Mouse (Mus musculus) thymus, adult 2 months (tissue): ENCODE data around the gene Ccdc167.

Experiments used
- CTCF ChIP-seq: fragments of 200-500 bp; IDR thresholded peaks from 2 replicates; pipeline ENCODE4 v1.5.1; 2012; ENCODE audit warnings: mild to moderate bottlenecking, control low read depth, low read length, moderate library complexity, borderline replicate concordance; ENCODE audit not compliant: control insufficient read depth, poor library complexity, insufficient read depth; ENCODE audit errors: extremely low read depth
- POLR2A ChIP-seq: fragments of 200-500 bp; IDR thresholded peaks from 2 replicates; pipeline ENCODE4 v1.6.1; 2012; ENCODE audit warnings: mild to moderate bottlenecking, low read length, control low read depth, moderate library complexity; ENCODE audit not compliant: control insufficient read depth, poor library complexity, insufficient read depth; ENCODE audit errors: extremely low read depth

- TF ChIP-seq CTCF (no peak), POLR2A (no peak)
Observed at GRCm38 (mm10) chr17:29690257-29690656, 26.6 kb downstream of the Ccdc167 start.
